Mouse (Mus musculus): ENCODE measurements around the gene Stra6l.

The Stra6l gene

GRCm38 (mm10) chr4:45844355-45844754 lies 4.1 kb upstream of the Stra6l start:
- DNase-seq (ENCODE audit: low read depth, low spot score): peak; percentile 72

- DNase-seq (ENCODE audit: low read depth, low spot score): no peak
Observed at GRCm38 (mm10) chr4:45846263-45846662, 2.2 kb upstream of the Stra6l start.

DNA sequence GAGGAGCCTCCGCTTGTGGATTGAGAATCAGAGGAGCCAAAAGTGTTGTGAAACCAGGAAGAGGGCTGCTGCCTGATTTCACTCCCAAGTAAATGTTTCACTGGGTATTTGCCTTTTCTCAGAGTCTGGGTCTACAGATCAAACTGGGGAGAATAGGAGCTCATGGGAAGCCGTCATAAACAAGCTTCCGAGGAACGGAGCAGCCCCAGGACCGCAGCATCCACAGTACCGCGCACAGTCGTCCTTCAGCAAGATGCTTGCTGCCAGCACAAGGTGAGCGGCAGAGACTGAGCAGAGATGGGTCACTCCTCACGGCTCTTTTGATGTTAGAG lies 327 bp downstream of the Stra6l start:
- no peak for DNase-seq (ENCODE audit: low read depth, low spot score)

DNA sequence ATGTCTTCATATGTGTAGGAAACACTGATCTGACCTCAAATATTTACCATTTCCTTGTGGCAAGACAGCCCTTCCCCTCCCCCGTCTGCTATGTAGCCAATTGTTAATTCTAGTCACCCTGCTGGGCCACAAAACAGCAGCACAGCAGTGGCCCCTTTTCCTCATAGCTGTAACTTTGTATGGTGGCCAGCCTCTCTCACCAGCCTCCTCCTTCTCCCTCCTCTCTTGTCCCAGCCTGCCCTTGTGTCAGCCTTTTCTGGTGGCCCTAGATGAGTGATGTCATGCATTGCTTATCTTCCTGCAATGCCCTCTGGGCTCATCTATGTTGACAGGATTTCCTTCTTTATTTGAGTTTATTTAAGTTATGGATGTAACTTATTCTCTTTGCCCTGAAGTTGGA lies 955 bp downstream of the Stra6l start:
- no peak for DNase-seq (ENCODE audit: low read depth, low spot score)

DNA sequence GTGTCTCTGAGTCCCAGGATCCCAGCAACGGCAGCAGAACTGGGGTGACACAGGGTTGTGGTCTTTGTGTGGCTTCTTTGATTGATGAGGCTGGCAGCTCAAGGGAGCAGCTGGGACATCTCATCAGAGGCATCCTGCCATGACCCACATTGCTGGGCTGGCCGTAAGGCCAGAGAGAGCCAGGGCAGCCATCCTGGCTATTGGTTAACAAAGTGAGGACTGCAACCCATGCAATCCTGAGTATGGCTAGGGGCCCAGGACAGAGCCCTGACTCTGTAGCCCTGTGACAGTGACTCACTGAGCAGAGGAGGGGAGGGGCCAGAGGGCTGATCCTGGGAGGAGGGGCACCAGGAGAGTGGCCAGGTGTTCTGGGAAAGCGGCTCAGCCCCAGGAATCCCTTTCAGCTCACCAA lies 3.2 kb downstream of the Stra6l start:
- no peak for DNase-seq (ENCODE audit: low read depth, low spot score)

GRCm38 (mm10) chr4:45853496-45854246 lies 5.2 kb downstream of the Stra6l start:
- DNase-seq (ENCODE audit: low read depth, low spot score): no peak

DNA sequence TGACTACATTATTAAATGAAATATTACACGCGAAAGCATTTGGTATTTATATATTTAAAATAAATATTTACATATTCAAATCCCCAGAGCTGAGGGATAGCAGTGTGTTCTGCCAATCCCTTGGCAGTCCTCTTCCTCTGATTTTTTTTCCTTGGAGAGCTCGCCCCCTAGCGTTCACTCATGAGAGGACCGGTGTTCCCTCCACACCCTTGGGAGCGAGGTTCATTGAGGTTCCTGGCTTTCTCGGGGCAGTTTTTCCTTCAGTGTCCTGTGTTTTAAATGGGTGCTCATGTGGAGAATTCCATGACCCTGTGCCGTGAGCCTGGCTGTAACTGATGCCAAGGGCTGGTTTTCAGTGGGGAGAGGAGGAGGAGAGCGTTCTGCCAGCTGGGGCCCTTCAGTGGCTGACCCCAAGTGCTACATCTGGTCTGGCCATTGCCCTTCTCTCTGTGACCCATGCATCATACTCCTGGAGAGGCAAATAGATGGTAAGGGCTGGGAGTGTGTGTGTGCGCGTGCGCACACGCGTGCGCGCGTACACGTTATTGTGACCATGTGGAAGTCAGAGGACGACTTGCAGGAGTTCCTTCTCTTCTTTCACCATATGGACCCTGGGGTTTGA lies 7.5 kb downstream of the Stra6l start:
- DNase-seq (ENCODE audit: low read depth, low spot score): peak; percentile 57

GRCm38 (mm10) chr4:45861160-45861559 lies 12.7 kb downstream of the Stra6l start:
- DNase-seq (ENCODE audit: low read depth, low spot score): no peak

GRCm38 (mm10) chr4:45867416-45867815 lies 19.0 kb downstream of the Stra6l start:
- no peak for DNase-seq (ENCODE audit: low read depth, low spot score)

DNA sequence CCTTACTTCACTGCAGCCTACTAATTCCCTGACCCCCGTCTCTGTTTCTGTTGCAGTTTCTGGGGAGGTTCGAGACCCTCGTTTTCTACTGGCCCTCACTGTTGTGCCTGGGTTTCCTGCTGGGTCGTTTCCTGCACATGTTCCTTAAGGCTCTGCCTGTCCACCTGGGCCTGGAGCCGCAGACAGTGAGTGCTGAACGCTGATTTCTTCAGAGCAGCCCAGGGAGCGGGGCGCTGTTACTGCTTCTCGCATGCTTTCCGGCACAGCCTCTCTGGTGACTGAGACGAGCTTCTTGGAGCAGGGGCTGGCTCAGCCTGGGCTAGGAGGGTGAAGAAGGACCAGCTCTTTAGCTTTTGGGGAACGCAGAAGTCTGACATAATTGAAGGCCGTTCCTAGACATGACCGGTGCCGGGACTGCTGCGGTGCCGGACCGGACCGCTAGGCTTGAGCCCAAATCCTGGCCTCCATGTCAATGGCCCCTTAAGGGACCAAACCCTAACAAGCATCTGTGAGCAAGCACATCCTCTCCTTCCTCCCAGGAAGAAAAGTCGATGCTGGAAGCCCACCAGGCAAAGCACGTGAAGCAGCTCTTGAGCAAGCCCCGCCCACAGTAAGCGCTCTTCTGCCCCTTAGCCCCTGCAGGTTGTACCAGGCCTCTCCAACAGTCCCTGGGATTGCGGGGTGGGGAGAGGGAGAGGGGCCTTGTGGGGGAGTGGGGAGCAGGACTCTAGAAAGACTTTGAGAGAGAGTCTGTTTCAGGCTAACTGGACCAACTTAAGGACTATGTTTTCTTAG lies 20.8 kb downstream of the Stra6l start:
- DNase-seq (ENCODE audit: low read depth, low spot score): no peak

GRCm38 (mm10) chr4:45872147-45872546 lies 23.7 kb downstream of the Stra6l start:
- no peak for DNase-seq (ENCODE audit: low read depth, low spot score)

DNA sequence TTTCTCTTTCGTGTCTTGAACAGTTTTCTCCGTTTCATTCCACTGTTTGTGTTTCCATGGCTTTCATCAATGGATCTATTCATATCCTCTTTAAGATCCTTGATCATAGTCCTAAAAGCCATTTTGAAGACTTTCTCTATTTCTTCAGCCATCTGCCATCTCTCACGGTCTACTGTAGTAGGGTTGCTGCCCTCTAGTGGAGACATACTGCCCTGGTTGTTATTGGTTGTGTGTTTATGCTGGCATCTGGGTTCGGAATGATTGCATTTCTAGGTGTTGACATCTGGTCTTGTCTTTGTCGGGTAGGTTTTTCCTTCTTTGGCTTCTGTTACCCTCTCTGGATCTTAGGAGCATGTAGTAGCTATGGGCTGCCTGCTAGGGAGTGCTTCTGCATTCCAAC lies 30.5 kb downstream of the Stra6l start:
- DNase-seq (ENCODE audit: low read depth, low spot score): peak; percentile 69

DNA sequence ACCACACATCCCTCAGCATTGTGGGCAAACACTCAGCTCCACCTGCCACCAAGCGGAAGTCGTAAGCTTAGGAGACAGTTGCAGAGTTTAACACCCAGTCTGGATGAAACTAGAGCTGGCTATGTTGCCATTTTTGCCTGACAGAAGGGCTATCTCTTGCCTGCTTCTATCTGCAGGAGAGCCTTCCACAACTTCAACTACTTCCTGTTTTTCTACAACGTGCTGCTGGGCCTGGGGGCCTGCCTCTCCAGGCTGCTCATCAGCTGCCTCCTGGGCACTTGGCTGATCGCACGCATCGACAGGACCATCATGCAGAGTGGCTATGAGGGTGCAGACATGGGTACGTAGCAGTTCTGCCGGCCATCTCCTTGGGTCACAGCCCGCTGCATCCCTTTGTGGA lies 34.1 kb downstream of the Stra6l start:
- no peak for DNase-seq (ENCODE audit: low read depth, low spot score)

GRCm38 (mm10) chr4:45883250-45883649 lies 34.8 kb downstream of the Stra6l start:
- no peak for DNase-seq (ENCODE audit: low read depth, low spot score)

GRCm38 (mm10) chr4:45889487-45889886 lies 41.0 kb downstream of the Stra6l start:
- DNase-seq (ENCODE audit: low read depth, low spot score): no peak

- peak; percentile 80 for DNase-seq (ENCODE audit: low read depth, low spot score)
Observed at GRCm38 (mm10) chr4:45890066-45890761, 41.8 kb downstream of the Stra6l start, which contains the start of gene Ccdc180. TSS of gene Ccdc180 (plus strand) at chr4:45890303.

- DNase-seq (ENCODE audit: low read depth, low spot score): no peak
Observed at GRCm38 (mm10) chr4:45896425-45897081, 48.1 kb downstream of the Stra6l start.

DNA sequence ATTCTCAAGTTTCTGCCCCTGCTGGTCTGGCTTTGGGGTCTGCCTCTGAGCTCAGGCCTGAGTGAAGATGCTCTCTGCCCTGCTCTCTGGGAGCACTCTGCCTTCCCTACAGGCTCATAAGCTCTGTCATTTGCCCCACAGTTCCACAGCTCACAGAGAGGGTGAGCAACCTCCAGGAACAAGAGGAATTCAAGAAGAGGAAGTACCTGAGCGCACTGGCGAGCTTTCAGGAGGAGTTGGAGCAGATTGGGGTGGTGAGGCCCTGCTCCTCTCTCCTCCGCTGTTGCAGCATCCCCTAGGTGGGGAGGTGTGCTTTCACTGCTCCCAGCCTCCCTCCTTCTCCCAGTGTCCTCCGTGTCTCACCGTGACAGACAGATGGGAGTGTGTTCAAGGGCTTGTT lies 49.9 kb downstream of the Stra6l start:
- no peak for DNase-seq (ENCODE audit: low read depth, low spot score)

DNA sequence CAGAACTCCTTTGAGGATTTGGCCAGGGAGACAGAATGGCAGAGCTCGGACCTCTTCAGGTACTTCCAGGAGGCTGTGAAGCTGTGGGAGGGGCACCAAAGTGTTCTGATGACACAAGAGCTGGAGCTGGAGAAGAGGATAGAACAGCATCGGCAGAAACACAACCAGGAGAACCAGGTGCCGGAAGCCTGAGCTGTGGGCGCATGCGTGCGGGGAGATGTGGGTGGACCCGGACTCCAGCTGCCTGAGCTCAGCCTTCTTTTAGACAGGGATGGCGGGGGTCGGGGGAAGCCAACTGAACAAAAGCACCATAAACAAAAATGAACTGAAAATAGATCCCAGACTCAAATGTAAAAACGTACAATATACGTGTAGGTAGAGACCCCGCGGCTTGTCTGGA lies 60.8 kb downstream of the Stra6l start:
- no peak for DNase-seq (ENCODE audit: low read depth, low spot score)

GRCm38 (mm10) chr4:45909924-45910323 lies 61.5 kb downstream of the Stra6l start:
- DNase-seq (ENCODE audit: low read depth, low spot score): no peak

GRCm38 (mm10) chr4:45911256-45911655 lies 62.8 kb downstream of the Stra6l start:
- no peak for DNase-seq (ENCODE audit: low read depth, low spot score)
